Mouse (Mus musculus): ENCODE data around the gene Tmem82. TPM values are rescaled to one million over a fixed set of nuclear protein-coding genes. Genes with fewer than 3 reads are reported as not detected.

Tmem82 gene
- polyA plus RNA-seq, 1 experiment from 2014 or later, result 0.54 TPM

DNA sequence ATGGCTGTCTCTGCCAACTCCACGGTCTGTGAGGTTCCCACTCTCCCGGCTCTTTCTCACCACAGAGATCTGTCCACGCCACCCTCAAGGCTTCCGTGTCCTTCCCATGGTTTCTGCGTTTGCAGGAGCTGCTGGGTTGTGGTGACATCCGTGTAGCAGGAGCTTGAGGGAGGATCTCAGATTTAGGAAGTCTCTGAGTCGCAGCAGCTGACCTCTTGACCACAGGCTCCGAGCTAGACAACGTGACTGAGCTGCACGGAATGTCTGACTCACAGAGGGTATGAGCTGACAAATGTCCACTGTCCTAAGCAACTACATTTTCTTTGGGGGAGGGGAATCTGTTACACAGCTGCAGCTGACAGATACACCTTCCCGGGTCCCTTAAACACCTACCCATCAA, 12.6 kb downstream of the Tmem82 start, which contains the start of gene Fblim1:
Fblim1 (minus strand) TSS at position 236 of the 400 bp plus-strand sequence.
- WGBS, result 78% methylated on average over 11 of the region's 11 CpGs
- H3K9me3 ChIP-seq, result no peaks in the 10 kb centered on the region
- no peak within 1 kb of the TSS for H3K4me2 ChIP-seq (replicated peaks)
- ATAC-seq (ENCODE audit: insufficient number of reproducible peaks, insufficient read depth, low FRiP score, low TSS enrichment), result no peak
- H3K4me3 ChIP-seq, result no peak within 1 kb of the TSS
- H3K36me3 ChIP-seq, result no peaks in the 10 kb centered on the region
- peaks cover 8% of the 10 kb centered on the region; the same call in 1 of the 2 replicates for H3K4me1 ChIP-seq
- no peaks in the 10 kb centered on the region for H3K27me3 ChIP-seq
- H3K27ac ChIP-seq, result no peak within 1 kb of the TSS
- H3K9ac ChIP-seq, result no peak within 1 kb of the TSS

DNA sequence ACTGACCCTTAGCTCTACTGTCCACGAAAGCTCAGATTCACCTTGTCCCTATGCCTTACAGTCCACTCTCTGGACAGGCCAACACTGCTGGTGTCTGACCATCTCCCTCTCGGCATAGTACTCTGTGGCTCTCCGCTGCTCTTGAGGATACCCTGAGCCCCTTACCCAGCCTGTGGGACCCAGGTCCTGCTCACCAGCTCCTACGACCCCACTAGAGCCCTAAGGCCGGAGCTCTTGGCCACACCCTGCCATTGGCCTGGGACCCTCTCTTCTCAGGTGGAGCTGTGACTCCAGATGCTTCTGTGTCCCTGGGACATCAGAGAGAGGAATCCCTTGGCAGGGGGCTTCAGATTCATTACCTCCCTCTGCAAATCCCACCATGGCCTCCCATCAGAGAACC, 13.0 kb downstream of the Tmem82 start:
- no peak overlapping the region for H3K9ac ChIP-seq
- H3K4me3 ChIP-seq, result no peak overlapping the region
- peaks cover 9% of the 10 kb centered on the region; the same call in 1 of the 2 replicates for H3K4me1 ChIP-seq
- no peak overlapping the region for H3K27ac ChIP-seq
- no peak overlapping the region for H3K4me2 ChIP-seq (replicated peaks)
- no peaks in the 10 kb centered on the region for H3K9me3 ChIP-seq
- ATAC-seq (ENCODE audit: insufficient number of reproducible peaks, insufficient read depth, low FRiP score, low TSS enrichment), result no peak
- no peaks in the 10 kb centered on the region for H3K36me3 ChIP-seq
- WGBS, result 86% methylated on average over 5 of the region's 5 CpGs
- H3K27me3 ChIP-seq, result no peaks in the 10 kb centered on the region

DNA sequence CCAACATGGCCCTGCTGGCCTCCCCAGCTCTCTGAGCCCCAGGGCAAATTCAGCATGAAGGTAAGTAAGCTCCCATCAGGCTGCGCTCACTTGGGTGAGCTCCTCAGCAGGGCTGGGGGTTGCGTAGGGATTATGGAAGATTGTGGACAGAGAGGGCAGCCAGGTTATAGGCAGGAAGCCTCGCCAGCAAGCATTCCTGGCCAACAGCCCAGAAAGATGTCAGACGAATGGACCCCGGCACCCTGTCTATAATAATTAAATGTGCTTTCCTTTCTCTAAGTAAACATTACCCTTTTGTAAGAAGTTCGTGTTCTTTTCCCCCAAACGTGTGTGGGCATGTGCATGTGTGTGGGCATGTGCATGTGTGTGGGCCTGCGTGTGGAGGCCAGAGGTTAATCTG, 13.9 kb downstream of the Tmem82 start:
- 53% methylated on average over 8 of the region's 8 CpGs for WGBS
- Histone ChIP-seq H3K4me1 (peaks cover 16% of the 10 kb centered on the region), H3K27me3 (no peaks in the 10 kb centered on the region), H3K4me3 (no peak overlapping the region), H3K9ac (no peak overlapping the region), H3K9me3 (no peaks in the 10 kb centered on the region), H3K27ac (0 out of 2 replicates have a peak overlapping the region, but pooled peaks have one; percentile 42), H3K4me2 (replicated peaks) (no peak overlapping the region), H3K36me3 (no peaks in the 10 kb centered on the region)
- no peak for ATAC-seq (ENCODE audit: insufficient number of reproducible peaks, insufficient read depth, low FRiP score, low TSS enrichment)

DNA sequence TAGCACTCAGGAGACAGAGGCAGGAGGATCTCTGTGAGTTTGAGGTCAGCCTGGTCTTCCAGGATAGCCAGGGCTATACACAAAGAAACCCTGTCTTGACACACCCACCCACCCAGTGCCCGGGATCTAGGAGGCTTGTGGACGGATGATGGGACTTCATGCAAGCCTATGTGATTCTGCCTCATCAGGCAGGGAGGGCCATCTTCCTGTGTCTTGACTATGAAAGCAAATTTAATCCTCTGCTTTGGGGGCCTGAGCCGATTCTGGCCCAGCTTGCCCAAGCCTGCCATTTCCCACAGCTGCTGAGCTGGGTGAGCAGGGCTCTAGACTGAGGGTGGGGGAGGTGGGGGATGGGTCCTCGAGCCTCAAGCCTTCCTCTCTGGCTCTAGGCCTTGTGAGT, 14.5 kb downstream of the Tmem82 start:
- H3K27me3 ChIP-seq, result no peaks in the 10 kb centered on the region
- no peaks in the 10 kb centered on the region for H3K9me3 ChIP-seq
- H3K4me3 ChIP-seq, result no peak overlapping the region
- H3K36me3 ChIP-seq, result no peaks in the 10 kb centered on the region
- H3K27ac ChIP-seq, result no peak overlapping the region
- ATAC-seq (ENCODE audit: insufficient number of reproducible peaks, insufficient read depth, low FRiP score, low TSS enrichment), result no peak
- H3K4me1 ChIP-seq, result peaks cover 16% of the 10 kb centered on the region
- H3K9ac ChIP-seq, result no peak overlapping the region
- 68% methylated on average over 4 of the region's 4 CpGs for WGBS
- no peak overlapping the region for H3K4me2 ChIP-seq (replicated peaks)

DNA sequence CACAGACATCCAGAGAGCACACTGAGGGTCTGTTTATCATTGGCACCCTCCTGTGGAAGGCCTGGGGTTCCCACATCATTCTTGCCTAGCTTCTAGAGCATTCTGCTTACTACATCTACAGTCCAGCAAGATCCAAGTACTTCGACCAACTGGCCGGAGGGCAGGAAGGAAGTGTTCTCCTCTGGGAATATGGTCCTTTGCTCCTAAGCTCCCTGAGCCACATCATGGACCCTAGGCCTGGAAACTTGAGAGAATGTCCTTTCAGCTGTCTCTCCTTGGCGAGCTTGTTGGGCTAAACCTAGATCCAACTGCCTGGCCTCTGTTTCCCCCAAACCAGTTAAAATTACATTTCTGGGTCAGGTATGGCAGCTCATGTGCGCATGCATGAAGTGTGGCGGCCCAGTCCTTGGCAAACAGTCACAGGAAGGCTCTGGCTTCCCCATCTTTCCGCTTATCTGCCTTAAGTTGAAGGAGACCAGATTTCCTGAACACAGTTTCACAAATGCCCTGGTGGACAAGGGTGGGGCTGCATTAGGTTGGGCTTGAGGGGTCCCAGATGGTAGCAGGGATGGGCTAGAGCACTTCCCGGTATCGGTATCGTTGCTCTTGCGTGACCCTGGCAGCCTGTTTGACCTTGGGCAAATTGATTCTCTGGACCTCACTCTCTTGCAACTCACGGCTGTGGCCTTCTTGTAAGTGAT, 15.8 kb downstream of the Tmem82 start:
- WGBS, result 65% methylated on average over 11 of the region's 11 CpGs
- H3K27ac ChIP-seq, result 0 out of 2 replicates have a peak overlapping the region, but pooled peaks have one; percentile 17
- no peak overlapping the region for H3K9ac ChIP-seq
- H3K9me3 ChIP-seq, result no peaks in the 10 kb centered on the region
- H3K4me1 ChIP-seq, result peaks cover 24% of the 10 kb centered on the region
- H3K4me3 ChIP-seq, result no peak overlapping the region
- no peaks in the 10 kb centered on the region for H3K36me3 ChIP-seq
- no peaks in the 10 kb centered on the region for H3K27me3 ChIP-seq
- no peak overlapping the region for H3K4me2 ChIP-seq (replicated peaks)
- ATAC-seq (ENCODE audit: insufficient number of reproducible peaks, insufficient read depth, low FRiP score, low TSS enrichment), result no peak

DNA sequence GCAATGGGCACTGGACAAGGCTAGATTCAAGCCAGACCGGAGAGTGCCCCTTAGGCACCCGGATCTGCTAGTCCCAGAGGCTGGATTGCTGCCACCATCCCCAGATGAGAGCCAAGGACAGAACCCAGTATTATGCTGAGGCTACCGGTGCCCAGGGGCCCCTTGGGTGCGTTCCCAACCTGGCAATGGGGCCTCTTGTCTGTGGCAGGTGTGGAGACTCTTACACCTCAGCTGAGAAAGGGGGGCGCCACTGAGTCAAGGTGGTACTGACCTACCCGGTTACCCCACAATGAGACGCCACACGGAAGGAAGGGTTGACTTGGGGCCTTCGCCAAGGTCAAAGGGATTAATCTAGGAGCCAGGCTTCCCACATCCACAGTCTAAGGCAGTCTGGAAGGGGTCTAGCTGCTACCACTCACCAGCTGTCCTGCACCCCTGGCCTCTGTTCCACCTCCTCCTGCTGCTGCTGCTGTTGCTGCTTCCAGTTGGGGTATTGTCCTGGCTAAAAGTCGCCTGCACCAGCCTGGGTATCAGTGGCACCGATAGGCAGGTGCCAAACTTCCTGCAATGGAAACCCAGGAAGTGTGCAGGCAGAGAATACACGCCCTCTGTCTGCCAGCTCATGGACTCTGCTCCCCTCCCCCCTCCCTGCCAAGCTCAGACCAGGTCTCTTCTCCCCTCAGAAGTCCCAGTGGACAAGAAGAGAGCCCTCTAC, 17.1 kb downstream of the Tmem82 start:
- Histone ChIP-seq H3K4me3 (no peak overlapping the region), H3K9me3 (no peaks in the 10 kb centered on the region), H3K27me3 (no peaks in the 10 kb centered on the region), H3K27ac (no peak overlapping the region), H3K36me3 (no peaks in the 10 kb centered on the region), H3K9ac (no peak overlapping the region), H3K4me1 (peaks cover 28% of the 10 kb centered on the region), H3K4me2 (replicated peaks) (no peak overlapping the region)
- ATAC-seq (ENCODE audit: insufficient number of reproducible peaks, insufficient read depth, low FRiP score, low TSS enrichment), result no peak
- 71% methylated on average over 12 of the region's 12 CpGs for WGBS

DNA sequence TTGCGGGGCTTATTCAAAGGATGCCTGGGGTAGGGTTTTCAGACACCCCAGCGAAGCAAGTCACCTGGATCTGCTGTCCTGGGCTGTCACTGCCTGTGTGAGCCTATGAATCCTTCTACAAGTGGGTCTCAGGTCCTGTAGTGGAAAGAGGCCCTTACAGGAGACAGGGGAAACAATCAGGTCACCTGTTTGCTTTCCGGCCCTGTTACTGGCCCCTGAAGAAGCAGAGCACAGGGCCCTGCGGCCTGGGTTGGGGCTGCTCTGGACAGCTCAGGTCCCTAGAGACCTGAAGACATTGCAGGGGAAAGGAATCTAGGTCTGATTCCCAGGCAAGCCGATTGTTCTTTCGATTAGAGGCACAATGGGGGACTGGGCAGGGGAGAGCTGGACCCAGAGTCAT, 18.1 kb downstream of the Tmem82 start:
- Histone ChIP-seq H3K36me3 (peaks cover 6% of the 10 kb centered on the region; the same call in 1 of the 2 replicates), H3K4me3 (peak overlapping the region; percentile 66; the same call in 1 of the 2 replicates), H3K9me3 (no peaks in the 10 kb centered on the region), H3K27ac (peak overlapping the region; percentile 73), H3K9ac (no peak overlapping the region), H3K4me1 (peaks cover 28% of the 10 kb centered on the region), H3K27me3 (no peaks in the 10 kb centered on the region), H3K4me2 (replicated peaks) (peak overlapping the region; percentile 91)
- 20% methylated on average over 6 of the region's 6 CpGs for WGBS
- ATAC-seq (ENCODE audit: insufficient number of reproducible peaks, insufficient read depth, low FRiP score, low TSS enrichment), result no peak

DNA sequence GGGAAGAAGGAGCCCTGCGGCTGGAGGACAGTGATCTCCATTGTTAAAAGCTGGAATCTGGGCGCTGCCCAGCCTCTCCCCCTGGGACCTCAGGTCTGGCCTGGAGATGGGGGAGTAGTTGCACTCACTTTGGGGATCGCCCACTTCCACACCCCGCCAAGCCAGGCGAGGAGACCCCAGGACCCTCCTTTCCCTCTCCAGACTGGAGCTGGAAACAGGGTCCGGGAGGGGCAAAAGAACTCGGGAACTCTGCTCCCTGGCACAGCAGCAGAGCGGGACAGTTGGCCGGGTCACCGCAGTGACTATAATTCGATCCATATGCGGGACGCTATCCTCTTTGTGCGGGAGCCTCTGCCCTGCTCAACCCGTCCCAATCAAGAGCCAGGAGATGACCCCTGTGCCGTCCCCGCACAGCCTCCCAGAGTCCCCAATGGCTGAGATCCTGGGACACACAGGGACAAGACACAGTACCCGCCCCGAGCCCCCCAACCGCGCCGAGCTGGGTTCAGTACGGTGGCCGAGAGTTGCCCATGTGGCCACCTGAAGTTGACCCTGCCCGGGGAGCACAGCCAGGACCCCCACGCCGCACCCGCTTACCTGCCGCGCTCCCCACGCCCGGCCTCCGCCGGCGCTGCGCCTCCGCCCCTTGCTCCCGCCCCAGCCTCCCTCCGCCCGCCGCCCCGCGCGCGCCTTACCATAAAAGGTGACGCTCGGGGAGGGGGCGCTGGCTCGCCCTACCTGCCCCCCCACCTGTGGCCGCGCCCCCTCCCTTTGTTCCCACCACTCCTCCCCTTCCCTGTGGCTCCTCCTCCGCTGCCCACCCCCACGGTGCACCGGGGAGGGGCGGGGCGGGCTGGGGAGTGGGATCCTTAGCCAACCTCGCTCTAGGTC, 18.9 kb downstream of the Tmem82 start:
- 0 out of 2 replicates have a peak, but pooled peaks have one; percentile 13 for ATAC-seq (ENCODE audit: insufficient number of reproducible peaks, insufficient read depth, low FRiP score, low TSS enrichment)
- Histone ChIP-seq H3K9ac (peak overlapping the region; percentile 83), H3K9me3 (no peaks in the 10 kb centered on the region), H3K4me2 (replicated peaks) (peak overlapping the region; percentile 91), H3K27me3 (no peaks in the 10 kb centered on the region), H3K4me3 (peak overlapping the region; percentile 66), H3K27ac (peak overlapping the region; percentile 73), H3K4me1 (peaks cover 27% of the 10 kb centered on the region), H3K36me3 (peaks cover 15% of the 10 kb centered on the region)
- WGBS, result under 1% methylated on average over 44 of the region's 57 CpGs

DNA sequence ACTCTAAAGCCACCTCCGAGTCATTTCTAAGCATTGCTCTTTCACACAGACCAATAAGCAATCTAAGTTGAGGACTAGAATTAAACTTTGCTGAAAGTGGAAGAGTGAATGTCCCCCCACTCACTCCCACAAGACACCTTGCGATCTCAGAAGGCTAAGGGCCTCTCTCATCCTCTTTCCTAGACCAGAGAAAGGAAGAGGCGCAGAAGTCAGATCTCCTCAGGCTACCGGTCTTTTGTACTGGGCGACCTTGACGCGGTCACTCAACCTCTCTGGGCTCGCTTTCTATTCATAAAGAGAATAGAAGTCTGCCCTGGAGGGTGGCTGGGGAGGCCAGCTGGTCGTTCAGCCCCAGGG, 19.6 kb downstream of the Tmem82 start:
- no peak for ATAC-seq (ENCODE audit: insufficient number of reproducible peaks, insufficient read depth, low FRiP score, low TSS enrichment)
- Histone ChIP-seq H3K9ac (peak overlapping the region; percentile 83), H3K36me3 (peaks cover 21% of the 10 kb centered on the region), H3K4me3 (peak overlapping the region; percentile 66), H3K4me1 (peaks cover 21% of the 10 kb centered on the region), H3K4me2 (replicated peaks) (peak overlapping the region; percentile 91), H3K27me3 (no peaks in the 10 kb centered on the region), H3K27ac (peak overlapping the region; percentile 73), H3K9me3 (no peaks in the 10 kb centered on the region)
- WGBS, result under 1% methylated on average over 9 of the region's 9 CpGs

DNA sequence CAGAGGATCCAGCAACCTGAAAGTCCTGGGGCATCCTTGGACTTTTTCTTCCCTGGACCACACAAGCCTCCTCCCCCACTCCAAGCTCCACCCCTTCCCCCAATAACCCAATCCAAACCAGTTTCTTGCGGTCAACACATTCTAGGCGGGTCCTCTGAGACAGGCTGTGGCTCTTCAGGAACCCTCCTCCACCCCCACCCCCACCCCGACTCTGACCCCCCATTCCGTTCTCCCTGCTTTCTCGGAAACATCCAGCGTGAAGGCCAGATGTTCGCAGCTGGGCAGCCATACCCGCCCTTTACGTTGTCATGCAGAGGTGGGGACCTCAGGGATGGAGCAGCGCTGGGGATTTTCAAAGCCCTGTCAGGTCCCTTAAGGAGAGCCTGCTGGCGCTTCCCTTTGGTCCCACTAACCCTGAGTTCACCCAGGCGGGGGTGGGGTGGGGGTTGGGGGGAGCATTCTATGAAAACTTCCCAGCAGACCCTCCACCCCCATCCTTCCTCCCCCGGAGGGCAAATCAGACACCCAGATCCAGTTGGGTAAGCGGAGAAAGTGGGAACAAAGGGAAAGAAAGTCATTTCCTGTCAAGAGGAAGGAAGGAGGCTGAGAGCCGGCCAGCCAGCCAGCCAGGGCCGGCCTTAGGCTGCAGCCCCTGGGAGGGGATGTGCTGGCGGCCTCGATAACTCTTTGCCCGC, 20.1 kb downstream of the Tmem82 start:
- Histone ChIP-seq H3K9ac (peak overlapping the region; percentile 83), H3K4me1 (peaks cover 20% of the 10 kb centered on the region), H3K4me3 (peak overlapping the region; percentile 66), H3K4me2 (replicated peaks) (peak overlapping the region; percentile 91), H3K27me3 (no peaks in the 10 kb centered on the region), H3K27ac (peak overlapping the region; percentile 73), H3K36me3 (peaks cover 22% of the 10 kb centered on the region), H3K9me3 (no peaks in the 10 kb centered on the region)
- peak; percentile 22; the same call in 1 of the 2 replicates for ATAC-seq (ENCODE audit: insufficient number of reproducible peaks, insufficient read depth, low FRiP score, low TSS enrichment)
- under 1% methylated on average over 19 of the region's 19 CpGs for WGBS

Measured in embryonic facial prominence, embryonic 12.5 days (tissue).